Mouse (Mus musculus) lung, embryonic 16.5 days (tissue): ENCODE data around the gene Gzmk. TPM values are rescaled to one million over a fixed set of nuclear protein-coding genes. Genes with fewer than 3 reads are reported as not detected.

Source experiments
- ATAC-seq: fragments of 200-750 bp; cut with Nextera tagmentation; 2 replicates; pipeline ENCODE4 v1.8.0; 2017; ENCODE audit warnings: low read depth, mild to moderate bottlenecking, moderate library complexity
- H3K27ac ChIP-seq: fragments of 300-500 bp; sonication (generic); 2 replicates; pipeline ENCODE4 v1.5.1; 2014; ENCODE audit warnings: mild to moderate bottlenecking, control low read depth, low read length
- H3K27me3 ChIP-seq: fragments of 300-500 bp; sonication (generic); 2 replicates; pipeline ENCODE4 v1.6.1; 2014; ENCODE audit warnings: low read depth, low read length, mixed read lengths; ENCODE audit not compliant: control insufficient read depth, insufficient read depth
- H3K36me3 ChIP-seq: fragments of 300-500 bp; sonication (generic); 2 replicates; pipeline ENCODE4 v1.6.1; 2014; ENCODE audit warnings: low read length; ENCODE audit not compliant: control insufficient read depth, insufficient read depth
- H3K4me1 ChIP-seq: fragments of 300-500 bp; sonication (generic); replicated peaks from 2 replicates; pipeline ENCODE4 v1.6.1; 2014; ENCODE audit warnings: low read length, mixed read lengths; ENCODE audit not compliant: control insufficient read depth, insufficient read depth
- H3K4me2 ChIP-seq: fragments of 300-500 bp; sonication (generic); 2 replicates; pipeline ENCODE4 v1.6.1; 2014; ENCODE audit warnings: low read depth, low read length, control low read depth
- H3K4me3 ChIP-seq: fragments of 300-500 bp; sonication (generic); 2 replicates; pipeline ENCODE4 v1.5.1; 2014; ENCODE audit warnings: mild to moderate bottlenecking, low read length, control low read depth
- H3K9ac ChIP-seq: fragments of 300-500 bp; sonication (generic); 2 replicates; pipeline ENCODE4 v1.6.1; 2014; ENCODE audit warnings: low read length, control low read depth
- H3K9me3 ChIP-seq: fragments of 300-500 bp; sonication (generic); 2 replicates; pipeline ENCODE4 v1.6.1; 2016; ENCODE audit warnings: low read length; ENCODE audit not compliant: control insufficient read depth
- WGBS: fragments of 180-500 bp; shearing (Covaris S2); extraction: QIAGEN DNeasy Blood & Tissue Kit; methylation state at CpG from one replicate; pipeline ENCODE4 v1.1.7; 2014; 5-methylcytosine and 5-hydroxymethylcytosine counted together
- polyA plus RNA-seq: library from polyadenylated mRNA; unstranded; fragments of >200 nt; fragmentation: Nextera tagmentation; extraction: Ambion mirVana; gene quantifications from 2 replicates; pipeline ENCODE4 v1.2.1, GENCODE M21; 2015

Gene Gzmk
- polyA plus RNA-seq = not detected in 2 replicates

- H3K27ac ChIP-seq = no peak within 1 kb of the TSS
- H3K4me3 ChIP-seq = no peak within 1 kb of the TSS
- peaks cover 7% of the 10 kb centered on the region for H3K4me1 ChIP-seq
- H3K9ac ChIP-seq = no peak within 1 kb of the TSS
- H3K4me2 ChIP-seq = no peak within 1 kb of the TSS
- H3K9me3 ChIP-seq = no peaks in the 10 kb centered on the region
- no peaks in the 10 kb centered on the region for H3K27me3 ChIP-seq
- ATAC-seq = no peak
- H3K36me3 ChIP-seq = no peaks in the 10 kb centered on the region
- 42% methylated on average over 7 of the region's 7 CpGs for WGBS
Observed at GRCm38 (mm10) chr13:113225811-113226210, at the start of gene Gzmk. Gene Gzmk, minus strand, starts transcription at chr13:113225908.

- H3K9ac ChIP-seq = no peak overlapping the region
- peaks cover 4% of the 10 kb centered on the region for H3K4me1 ChIP-seq
- no peak overlapping the region for H3K4me2 ChIP-seq
- ATAC-seq = no peak
- no peaks in the 10 kb centered on the region for H3K9me3 ChIP-seq
- H3K27ac ChIP-seq = no peak overlapping the region
- 85% methylated on average over 8 of the region's 8 CpGs for WGBS
- H3K27me3 ChIP-seq = no peaks in the 10 kb centered on the region
- H3K36me3 ChIP-seq = no peaks in the 10 kb centered on the region
- no peak overlapping the region for H3K4me3 ChIP-seq
Observed at GRCm38 (mm10) chr13:113271189-113271588, 45.5 kb upstream of the Gzmk start.

- no peak overlapping the region for H3K4me3 ChIP-seq
- peak; percentile 76 for ATAC-seq
- peaks cover 7% of the 10 kb centered on the region for H3K4me1 ChIP-seq
- 55% methylated on average over 18 of the region's 18 CpGs for WGBS
- no peaks in the 10 kb centered on the region for H3K9me3 ChIP-seq
- no peaks in the 10 kb centered on the region for H3K27me3 ChIP-seq
- H3K4me2 ChIP-seq = no peak overlapping the region
- H3K9ac ChIP-seq = no peak overlapping the region
- no peaks in the 10 kb centered on the region for H3K36me3 ChIP-seq
- H3K27ac ChIP-seq = no peak overlapping the region
Observed at GRCm38 (mm10) chr13:113269777-113270776, 44.4 kb upstream of the Gzmk start.

GRCm38 (mm10) chr13:113267204-113267603, 41.5 kb upstream of the Gzmk start:
- H3K9me3 ChIP-seq = no peaks in the 10 kb centered on the region
- 69% methylated on average over 3 of the region's 3 CpGs for WGBS
- H3K4me2 ChIP-seq = no peak overlapping the region
- peaks cover 12% of the 10 kb centered on the region for H3K4me1 ChIP-seq
- H3K4me3 ChIP-seq = no peak overlapping the region
- H3K36me3 ChIP-seq = no peaks in the 10 kb centered on the region
- H3K27me3 ChIP-seq = no peaks in the 10 kb centered on the region
- H3K9ac ChIP-seq = no peak overlapping the region
- no peak for ATAC-seq
- no peak overlapping the region for H3K27ac ChIP-seq

GRCm38 (mm10) chr13:113266495-113266951, 40.8 kb upstream of the Gzmk start:
- H3K9ac ChIP-seq = no peak overlapping the region
- 0 out of 2 replicates have a peak overlapping the region, but pooled peaks have one; percentile 21 for H3K4me3 ChIP-seq
- H3K36me3 ChIP-seq = no peaks in the 10 kb centered on the region
- peaks cover 12% of the 10 kb centered on the region for H3K4me1 ChIP-seq
- H3K4me2 ChIP-seq = peak overlapping the region; percentile 46
- peak; percentile 16; the same call in 1 of the 2 replicates for ATAC-seq
- H3K27ac ChIP-seq = no peak overlapping the region
- WGBS = 24% methylated on average over 9 of the region's 9 CpGs
- no peaks in the 10 kb centered on the region for H3K27me3 ChIP-seq
- no peaks in the 10 kb centered on the region for H3K9me3 ChIP-seq

- H3K9me3 ChIP-seq = no peaks in the 10 kb centered on the region
- ATAC-seq = no peak
- no peak overlapping the region for H3K4me2 ChIP-seq
- 18% methylated on average over 13 of the region's 13 CpGs for WGBS
- no peaks in the 10 kb centered on the region for H3K36me3 ChIP-seq
- H3K4me1 ChIP-seq = peaks cover 12% of the 10 kb centered on the region
- no peaks in the 10 kb centered on the region for H3K27me3 ChIP-seq
- H3K27ac ChIP-seq = no peak overlapping the region
- no peak overlapping the region for H3K9ac ChIP-seq
- no peak overlapping the region for H3K4me3 ChIP-seq
Observed at GRCm38 (mm10) chr13:113265257-113265656, 39.5 kb upstream of the Gzmk start.

- Histone ChIP-seq H3K9ac (no peak overlapping the region), H3K36me3 (no peaks in the 10 kb centered on the region), H3K4me3 (no peak overlapping the region), H3K27ac (no peak overlapping the region), H3K4me1 (peaks cover 12% of the 10 kb centered on the region), H3K4me2 (peak overlapping the region; percentile 37; the same call in 1 of the 2 replicates), H3K27me3 (no peaks in the 10 kb centered on the region), H3K9me3 (no peaks in the 10 kb centered on the region)
- ATAC-seq = peak; percentile 71
- WGBS = 23% methylated on average over 12 of the region's 12 CpGs
Observed at GRCm38 (mm10) chr13:113262822-113263221, 37.1 kb upstream of the Gzmk start.

GRCm38 (mm10) chr13:113259237-113259636, 33.5 kb upstream of the Gzmk start:
- Histone ChIP-seq H3K27me3 (no peaks in the 10 kb centered on the region), H3K9ac (no peak overlapping the region), H3K27ac (no peak overlapping the region), H3K4me2 (no peak overlapping the region), H3K36me3 (no peaks in the 10 kb centered on the region), H3K9me3 (no peaks in the 10 kb centered on the region), H3K4me1 (0 out of 2 replicates have a peak, but pooled peaks cover 5% of the 10 kb centered on the region), H3K4me3 (no peak overlapping the region)
- no peak for ATAC-seq
- WGBS = 89% methylated on average over 5 of the region's 5 CpGs

- H3K27me3 ChIP-seq = no peaks in the 10 kb centered on the region
- H3K27ac ChIP-seq = no peak overlapping the region
- H3K4me2 ChIP-seq = no peak overlapping the region
- no peak overlapping the region for H3K9ac ChIP-seq
- H3K9me3 ChIP-seq = no peaks in the 10 kb centered on the region
- WGBS = 50% methylated on average over 5 of the region's 5 CpGs
- H3K4me1 ChIP-seq = no peaks in the 10 kb centered on the region
- H3K4me3 ChIP-seq = no peak overlapping the region
- H3K36me3 ChIP-seq = no peaks in the 10 kb centered on the region
- ATAC-seq = no peak
Observed at GRCm38 (mm10) chr13:113257190-113257589, 31.5 kb upstream of the Gzmk start.
